Comparison of ENCODE assay signal across 9 mouse cellular contexts in genomic region chr12:35038668-35039570, GRCm38 (mm10). TPM values are rescaled to one million over a fixed set of nuclear protein-coding genes. Genes with fewer than 3 reads are reported as not detected.
DNase-seq lines count a peak whose midpoint lies in the region; ATAC-seq and TF ChIP-seq lines count a peak whose summit lies in the region.
"Had no signal": no experiment of that assay in that cellular context is flagged by ENCODE, and none has a peak within 500 bp of the region (broad histone marks: within the 10 kb centered on the region; RNA-seq: fewer than 3 reads in every experiment).

No protein-coding gene starts in this region.

- H3K79me2 ChIP-seq in macrophage (ENCODE audit: inconsistent target), result peaks cover 27% of the 10 kb centered on the region; the same call in 1 of the 2 replicates

- WGBS in kidney, postnatal 0 days, result 17% methylated on average over 14 of the region's 14 CpGs
- 6% methylated on average over 14 of the region's 14 CpGs for WGBS in macrophage (ENCODE audit: missing documents)

- no peaks in the 10 kb centered on the region for H3K27me3 ChIP-seq in kidney, postnatal 0 days (ENCODE audit: insufficient read depth, low read length)

- peak overlapping the region; percentile 54 for H3K4me2 ChIP-seq in kidney, postnatal 0 days (ENCODE audit: low read length)

- no peak for TF ChIP-seq CTCF in kidney, postnatal 0 days (IDR thresholded peaks at IDR 0.05; ENCODE audit: low read depth)

- peak overlapping the region; percentile 37; the same call in 1 of the 2 replicates for H3K9ac ChIP-seq in kidney, postnatal 0 days (ENCODE audit: low read depth, low read length)

- H3K36me3 ChIP-seq in kidney, postnatal 0 days (ENCODE audit: insufficient read depth, low read length), result no peaks in the 10 kb centered on the region
- no peaks in the 10 kb centered on the region for H3K36me3 ChIP-seq in macrophage (ENCODE audit: inconsistent target)

- ATAC-seq in kidney, postnatal 0 days (replicated peaks; ENCODE audit: low FRiP score, low read depth), result no peak

- H3K27ac ChIP-seq in kidney, postnatal 0 days, result peak overlapping the region; percentile 52
- peak overlapping the region; percentile 98 for H3K27ac ChIP-seq in macrophage

- peak overlapping the region; percentile 26; the same call in 1 of the 2 replicates for H3K4me3 ChIP-seq in kidney, postnatal 0 days (replicated peaks; ENCODE audit: low read depth, low read length)
- peak overlapping the region; percentile 18 for H3K4me3 ChIP-seq in macrophage (ENCODE audit: inconsistent target)

- no peaks in the 10 kb centered on the region for H3K4me1 ChIP-seq in kidney, postnatal 0 days (replicated peaks; ENCODE audit: insufficient read depth, low read length)

- no peaks in the 10 kb centered on the region for H3K9me3 ChIP-seq in kidney, postnatal 0 days (replicated peaks; ENCODE audit: low read length)

- peak; percentile 27 to 44 for DNase-seq in left cerebral cortex, adult 18-20 months (ENCODE audit: low spot score in 2 of 2)
- DNase-seq in left cerebral cortex, adult 11 months (ENCODE audit: low spot score), result no peak
- peak; percentile 8 to 25 for DNase-seq in adrenal gland, postnatal 36 days
- peak; percentile 22 to 49 for DNase-seq in heart, adult 9 months (ENCODE audit: low spot score in 2 of 2)
- peak; percentile 50 for DNase-seq in kidney, postnatal 0 days (ENCODE audit: low spot score)
- no peak for DNase-seq in urinary bladder, postnatal 25 days (ENCODE audit: low spot score)
- no peak for DNase-seq in cerebellum, postnatal 14 days

RNA-seq across cellular contexts. Expression of gene Snx13, which starts 8.1 kb away (rescaled TPM):
- 10 to 100 TPM; 65.2 to 68.8 TPM for total RNA-seq in left cerebral cortex, adult 18-20 months (2021)
- total RNA-seq in adrenal gland, postnatal 36 days (2021), result 10 to 100 TPM; 37.1 to 48.9 TPM
- polyA plus RNA-seq in kidney, postnatal 0 days (2015; fragmentation: Nextera tagmentation; extraction: Ambion mirVana), result 28.0 and 28.1 TPM in 2 replicates
- total RNA-seq in macrophage (2018; cell fraction: chromatin; rRNA removed), result 100 to 1,000 TPM in 23 of 26 experiments, 10 to 100 TPM in 3; 68.8 to 237 (median 186) TPM
- 10 to 100 TPM; 49.9 to 78.7 (median 64.0) TPM for total RNA-seq in macrophage (2018; cell fraction: cytosol; rRNA removed)
- 100 to 1,000 TPM in 16 of 26 experiments, 10 to 100 TPM in 10; 51.2 to 169 (median 110) TPM for total RNA-seq in macrophage (2018; cell fraction: nucleus; rRNA removed)
- polyA plus RNA-seq in macrophage (2018), result 39.4 to 55.8 TPM (median 52.3 TPM) in 3 replicates

RNA-seq across cellular contexts. Expression of gene Prps1l1, which starts 54.4 kb away (rescaled TPM):
- not detected for total RNA-seq in left cerebral cortex, adult 18-20 months (2021)
- total RNA-seq in adrenal gland, postnatal 36 days (2021), result not detected
- not detected in 2 replicates for polyA plus RNA-seq in kidney, postnatal 0 days (2015; fragmentation: Nextera tagmentation; extraction: Ambion mirVana)
- not detected for total RNA-seq in macrophage (2018; cell fraction: chromatin; rRNA removed)
- total RNA-seq in macrophage (2018; cell fraction: cytosol; rRNA removed), result not detected
- not detected for total RNA-seq in macrophage (2018; cell fraction: nucleus; rRNA removed)
- not detected in 3 replicates for polyA plus RNA-seq in macrophage (2018)
- total RNA-seq: layer of hippocampus, postnatal 10 days had no signal

Comparison
In these comparisons a context has a peak if more than half of its experiments do, and no peak if none do; other contexts are left out.
1. DNase-seq: peak in left cerebral cortex, adult 18-20 months (2 of 2), adrenal gland, postnatal 36 days (2 of 2), heart, adult 9 months (2 of 2) and kidney, postnatal 0 days (single experiment); none in left cerebral cortex, adult 11 months (single experiment), urinary bladder, postnatal 25 days (single experiment) and cerebellum, postnatal 14 days (0 of 2).